Mouse (Mus musculus) mouse trophoblast stem cell (cell line): ENCODE results near the gene Clec2d.
"Not testable (repeated sequence)": the region's sequence is repeated elsewhere in the genome, so short reads cannot be mapped to it uniquely, and the experiment has no call there.

ENCODE experiments used
- in situ Hi-C, 2 experiments: fragments of 300-500 bp; cut with MseI, MboI; formaldehyde crosslinking; loops; 2 replicates in 1 of 2; 3 replicates in 1 of 2; pipeline ENCODE4 v1.15.1; 2025

Gene Clec2d

GRCm38 (mm10) chr6:129180403-129181169, at the start of gene Clec2d:
TSS of gene Clec2d (plus strand) at chr6:129180615.
- in situ Hi-C loops: no loop called here

GRCm38 (mm10) chr6:129132604-129133341, 47.6 kb upstream of the Clec2d start:
- in situ Hi-C loops: no loop called here

GRCm38 (mm10) chr6:129146812-129147211, 33.6 kb upstream of the Clec2d start:
- in situ Hi-C loops: no loop called here

DNA sequence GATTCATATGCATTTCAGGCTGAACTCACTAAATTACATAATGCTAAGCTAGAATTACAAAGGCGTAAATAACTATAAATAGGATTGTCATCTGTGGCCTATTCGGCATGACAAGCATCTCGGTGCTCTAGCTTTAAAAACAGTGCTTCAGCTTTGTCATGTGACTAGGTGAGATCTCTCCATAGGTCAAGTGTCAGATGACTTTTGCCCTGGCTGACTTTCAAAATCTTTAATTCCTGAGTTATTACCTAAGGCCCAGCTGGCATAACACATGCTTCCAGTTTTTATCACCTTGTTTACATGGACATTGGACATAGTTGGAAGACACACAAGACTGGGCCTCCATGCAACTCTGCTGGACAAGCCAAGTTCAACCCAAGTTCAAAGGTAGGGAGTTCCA, 20.3 kb upstream of the Clec2d start:
- in situ Hi-C loops: no loop called here

- in situ Hi-C loops: no loop called here
Measured at GRCm38 (mm10) chr6:129161136-129161535, 19.3 kb upstream of the Clec2d start.

GRCm38 (mm10) chr6:129161951-129162350, 18.5 kb upstream of the Clec2d start:
- in situ Hi-C loops: no loop called here

DNA sequence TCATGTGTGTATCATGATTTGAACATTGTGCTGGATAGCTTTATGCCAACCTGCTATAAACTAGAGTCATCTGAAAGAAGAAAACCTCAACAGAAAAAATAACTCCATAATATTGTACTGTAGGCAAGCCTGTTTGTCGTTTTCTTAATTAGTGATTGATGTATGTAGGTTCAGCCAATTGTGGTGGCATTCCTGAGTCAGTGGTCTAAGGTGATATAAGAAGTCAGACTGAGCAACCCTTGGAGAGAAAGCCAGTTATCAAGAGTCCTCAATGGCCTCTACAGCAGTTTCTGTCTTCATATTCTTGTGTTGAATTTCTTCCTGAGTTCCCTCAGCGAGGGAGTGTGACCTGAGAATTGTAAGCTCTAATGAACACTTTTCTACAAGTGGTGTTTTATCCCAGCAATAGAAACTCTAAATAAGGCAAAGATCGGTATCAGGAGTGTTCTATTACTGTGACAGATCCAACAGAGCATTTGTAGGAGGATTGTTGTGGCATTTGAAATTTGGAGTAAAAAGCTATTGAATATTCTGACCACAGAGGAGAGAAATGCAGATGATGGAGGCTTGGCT, 17.7 kb upstream of the Clec2d start:
- in situ Hi-C loops: no loop called here

GRCm38 (mm10) chr6:129163606-129164005, 16.8 kb upstream of the Clec2d start:
- in situ Hi-C loops: no loop called here

- in situ Hi-C loops: no loop called here
Measured at GRCm38 (mm10) chr6:129170925-129171324, 9.5 kb upstream of the Clec2d start.

GRCm38 (mm10) chr6:129171675-129172074, 8.7 kb upstream of the Clec2d start:
- in situ Hi-C loops: no loop called here

GRCm38 (mm10) chr6:129174836-129175235, 5.6 kb upstream of the Clec2d start:
- in situ Hi-C loops: no loop called here

- in situ Hi-C loops: no loop called here
Measured at GRCm38 (mm10) chr6:129175612-129176011, 4.8 kb upstream of the Clec2d start.

- in situ Hi-C loops: no loop called here
Measured at GRCm38 (mm10) chr6:129176621-129177020, 3.8 kb upstream of the Clec2d start.

DNA sequence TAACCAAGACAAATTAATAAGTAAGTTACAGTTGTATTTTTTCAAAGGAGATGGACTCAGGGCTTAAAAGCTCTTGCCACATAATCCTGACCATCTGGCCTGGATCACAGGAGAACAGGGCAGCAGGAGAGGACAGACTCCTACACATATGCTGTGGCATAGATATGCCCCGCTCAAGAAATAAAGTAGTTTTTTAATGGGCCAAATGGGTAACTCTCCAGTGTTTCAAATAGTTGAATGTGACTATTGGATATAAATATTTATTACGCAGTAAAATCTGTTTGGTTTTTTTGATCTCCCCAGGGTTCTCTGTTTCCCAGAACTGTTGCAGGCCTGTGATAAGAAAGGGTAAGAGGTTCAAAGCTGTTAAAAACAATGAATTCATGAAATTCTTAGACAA, 1.1 kb upstream of the Clec2d start:
- in situ Hi-C loops: no loop called here

DNA sequence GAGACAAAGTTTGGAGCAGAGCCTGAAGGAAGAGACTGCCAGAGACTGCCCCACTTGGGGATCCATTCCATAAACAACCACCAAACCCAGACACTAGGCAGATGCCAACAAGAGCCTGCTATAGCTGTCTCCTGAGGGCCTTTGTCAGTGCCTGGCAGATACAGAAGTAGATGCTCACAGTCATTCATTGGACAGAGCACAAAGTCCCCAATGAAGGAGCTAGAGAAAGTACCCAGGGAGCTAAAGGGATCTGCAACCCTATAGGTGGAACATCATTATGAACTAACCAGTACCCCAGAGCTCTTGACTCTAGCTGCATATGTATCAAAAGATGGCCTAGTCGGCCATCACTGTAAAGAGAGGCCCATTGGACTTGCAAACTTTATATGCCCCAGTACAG, 584 bp upstream of the Clec2d start:
- in situ Hi-C loops: not testable (repeated sequence)

GRCm38 (mm10) chr6:129181249-129181648, 834 bp downstream of the Clec2d start:
- in situ Hi-C loops: no loop called here

- in situ Hi-C loops: no loop called here
Measured at GRCm38 (mm10) chr6:129181683-129182082, 1.3 kb downstream of the Clec2d start.

- in situ Hi-C loops: no loop called here
Measured at GRCm38 (mm10) chr6:129182518-129182917, 2.1 kb downstream of the Clec2d start.

- in situ Hi-C loops: not testable (repeated sequence)
Measured at GRCm38 (mm10) chr6:129184001-129184400, 3.6 kb downstream of the Clec2d start.

DNA sequence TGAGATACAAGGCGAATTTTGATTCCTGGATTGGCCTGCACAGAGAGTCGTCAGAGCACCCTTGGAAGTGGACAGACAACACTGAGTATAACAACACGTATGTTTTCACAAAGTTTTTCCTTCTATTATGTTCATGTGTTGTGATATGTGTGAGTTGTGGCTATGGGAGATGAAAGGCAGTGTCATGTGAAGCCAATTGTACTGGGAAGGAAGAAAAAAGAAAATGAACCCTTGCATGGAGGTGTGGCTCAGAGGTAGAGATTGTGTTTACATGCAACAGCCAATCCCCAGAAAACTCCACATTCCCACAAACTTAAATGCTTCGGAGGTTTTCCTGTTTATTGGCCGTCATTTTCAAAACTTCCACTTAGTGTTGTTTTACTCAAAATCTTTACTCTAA, 4.4 kb downstream of the Clec2d start:
- in situ Hi-C loops: no loop called here

- in situ Hi-C loops: no loop called here
Measured at GRCm38 (mm10) chr6:129186022-129186421, 5.6 kb downstream of the Clec2d start.

- in situ Hi-C loops: no loop called here
Measured at GRCm38 (mm10) chr6:129186457-129187199, 6.2 kb downstream of the Clec2d start.
